Mouse (Mus musculus) cerebellum, postnatal 25 days (tissue): ENCODE results near the gene Gm10147.
"Not testable (repeated sequence)": the region's sequence is repeated elsewhere in the genome, so short reads cannot be mapped to it uniquely, and the experiment has no call there.

Source experiments
- DNase-seq, 2 experiments: peaks; one replicate each; pipeline ENCODE4 v3.0.0; 2021; ENCODE audit warnings: mixed read lengths in 2 of 2

Gm10147 gene

GRCm38 (mm10) chrX:28607742-28608141 is at the start of gene Gm10147:
Gene Gm10147 (minus strand): TSS chrX:28607842.
- not testable (repeated sequence) for DNase-seq
